Mouse (Mus musculus) limb, embryonic 14.5 days (tissue): ENCODE results near the gene Phip. TPM values are rescaled to one million over a fixed set of nuclear protein-coding genes. Genes with fewer than 3 reads are reported as not detected.

ENCODE experiments used
- ATAC-seq: fragments of 200-750 bp; cut with Nextera tagmentation; 2 replicates; pipeline ENCODE4 v1.8.0; 2017; ENCODE audit warnings: low read depth, moderate number of reproducible peaks, moderate TSS enrichment; ENCODE audit not compliant: low FRiP score
- DNase-seq: peaks from one replicate; pipeline ENCODE4 v3.0.0-alpha.2; 2015; ENCODE audit warnings: low spot score
- H3K27ac ChIP-seq: fragments of 300-500 bp; sonication (generic); replicated peaks from 2 replicates; pipeline ENCODE4 v1.5.1; 2014; ENCODE audit warnings: low read depth, mild to moderate bottlenecking, low read length, moderate library complexity, mixed read lengths
- H3K27me3 ChIP-seq: fragments of 300-500 bp; sonication (generic); 2 replicates; pipeline ENCODE4 v1.6.1; 2014; ENCODE audit warnings: low read length, mixed read lengths; ENCODE audit not compliant: control insufficient read depth, insufficient read depth
- H3K36me3 ChIP-seq: fragments of 300-500 bp; sonication (generic); 2 replicates; pipeline ENCODE4 v1.6.1; 2014; ENCODE audit warnings: mild to moderate bottlenecking, low read length, moderate library complexity, mixed read lengths; ENCODE audit not compliant: control insufficient read depth, insufficient read depth
- H3K4me1 ChIP-seq: fragments of 300-500 bp; sonication (generic); 2 replicates; pipeline ENCODE4 v1.6.1; 2014; ENCODE audit warnings: antibody characterized with exemption, low read length, mixed read lengths; ENCODE audit not compliant: control insufficient read depth, insufficient read depth
- H3K4me2 ChIP-seq: fragments of 300-500 bp; sonication (generic); replicated peaks from 2 replicates; pipeline ENCODE4 v1.6.1; 2014; ENCODE audit warnings: low read depth, mild to moderate bottlenecking, low read length, moderate library complexity; ENCODE audit not compliant: severe bottlenecking
- H3K4me3 ChIP-seq: fragments of 300-500 bp; sonication (generic); replicated peaks from 2 replicates; pipeline ENCODE4 v1.5.1; 2014; ENCODE audit warnings: low read length
- H3K9ac ChIP-seq: fragments of 300-500 bp; sonication (generic); 2 replicates; pipeline ENCODE4 v1.6.1; 2014; ENCODE audit warnings: mild to moderate bottlenecking, low read depth, low read length, moderate library complexity; ENCODE audit not compliant: severe bottlenecking
- H3K9me3 ChIP-seq: fragments of 300-500 bp; sonication (generic); 2 replicates; pipeline ENCODE4 v1.6.1; 2016; ENCODE audit warnings: low read length; ENCODE audit not compliant: control insufficient read depth
- POLR2A ChIP-seq: fragments of 200-500 bp; IDR thresholded peaks from 2 replicates; pipeline ENCODE4 v1.8.0; 2012; ENCODE audit warnings: inconsistent platforms, mild to moderate bottlenecking, moderate library complexity, borderline replicate concordance; ENCODE audit not compliant: insufficient read depth, insufficient read length; ENCODE audit errors: extremely low read depth
- WGBS: fragments of 180-500 bp; shearing (Covaris S2); extraction: QIAGEN DNeasy Blood & Tissue Kit; methylation state at CpG from one replicate; pipeline ENCODE4 v1.1.7; 2014; 5-methylcytosine and 5-hydroxymethylcytosine counted together
- polyA plus RNA-seq, 2 experiments: library from polyadenylated mRNA; depleted of rRNA in 1 of 2; stranded (reverse) in 1 of 2; unstranded in 1 of 2; fragments of >200 nt; fragmentation: Nextera tagmentation in 1 of 2; extraction: Ambion mirVana in 1 of 2; gene quantifications; 2 replicates each; pipeline versions ENCODE4 v1.2.1 to v1.2.3; 2012 to 2014

Gene Phip
- polyA plus RNA-seq, 2 experiments = 16.9 to 84.1 TPM

- Histone ChIP-seq H3K9ac (no peak overlapping the region), H3K36me3 (peaks cover 43% of the 10 kb centered on the region), H3K9me3 (no peaks in the 10 kb centered on the region), H3K27me3 (no peaks in the 10 kb centered on the region), H3K4me2 (no peak overlapping the region), H3K4me1 (no peaks in the 10 kb centered on the region), H3K27ac (no peak overlapping the region), H3K4me3 (no peak overlapping the region)
- DNase-seq (peak; percentile 13), ATAC-seq (no peak)
- WGBS = 62% methylated on average over 4 of the region's 4 CpGs
- no peak for TF ChIP-seq POLR2A
Measured at GRCm38 (mm10) chr9:82955267-82955666, 20.0 kb downstream of the Phip start.

GRCm38 (mm10) chr9:82952330-82952729 lies 23.0 kb downstream of the Phip start:
- no peak overlapping the region for H3K9ac ChIP-seq
- H3K36me3 ChIP-seq = peaks cover 25% of the 10 kb centered on the region
- H3K4me2 ChIP-seq = no peak overlapping the region
- no peak overlapping the region for H3K4me3 ChIP-seq
- no peak for ATAC-seq
- H3K27me3 ChIP-seq = no peaks in the 10 kb centered on the region
- H3K27ac ChIP-seq = no peak overlapping the region
- H3K9me3 ChIP-seq = no peaks in the 10 kb centered on the region
- DNase-seq = no peak
- no peaks in the 10 kb centered on the region for H3K4me1 ChIP-seq
- no peak for TF ChIP-seq POLR2A

- peaks cover 18% of the 10 kb centered on the region for H3K36me3 ChIP-seq
- H3K4me1 ChIP-seq = no peaks in the 10 kb centered on the region
- H3K4me3 ChIP-seq = no peak overlapping the region
- TF ChIP-seq POLR2A = no peak
- H3K4me2 ChIP-seq = no peak overlapping the region
- DNase-seq (no peak), ATAC-seq (no peak)
- H3K27me3 ChIP-seq = no peaks in the 10 kb centered on the region
- 85% methylated on average over 2 of the region's 2 CpGs for WGBS
- H3K27ac ChIP-seq = no peak overlapping the region
- H3K9ac ChIP-seq = no peak overlapping the region
- no peaks in the 10 kb centered on the region for H3K9me3 ChIP-seq
Measured at GRCm38 (mm10) chr9:82951435-82952004, 23.8 kb downstream of the Phip start.

- no peak for TF ChIP-seq POLR2A
- Histone ChIP-seq H3K4me3 (no peak overlapping the region), H3K4me1 (no peaks in the 10 kb centered on the region), H3K36me3 (peaks cover 64% of the 10 kb centered on the region), H3K27me3 (no peaks in the 10 kb centered on the region), H3K9ac (no peak overlapping the region), H3K4me2 (no peak overlapping the region), H3K27ac (no peak overlapping the region), H3K9me3 (no peaks in the 10 kb centered on the region)
- 87% methylated on average over 7 of the region's 7 CpGs for WGBS
- ATAC-seq = no peak
- no peak for DNase-seq
Measured at GRCm38 (mm10) chr9:82907246-82907645, 68.1 kb downstream of the Phip start.

GRCm38 (mm10) chr9:82888645-82889044 lies 86.7 kb downstream of the Phip start:
- Histone ChIP-seq H3K9ac (no peak overlapping the region), H3K36me3 (peaks cover 60% of the 10 kb centered on the region), H3K4me3 (no peak overlapping the region), H3K27me3 (no peaks in the 10 kb centered on the region), H3K27ac (no peak overlapping the region), H3K4me2 (no peak overlapping the region), H3K9me3 (no peaks in the 10 kb centered on the region), H3K4me1 (no peaks in the 10 kb centered on the region)
- no peak for ATAC-seq
- no peak for TF ChIP-seq POLR2A
- no peak for DNase-seq

GRCm38 (mm10) chr9:82884177-82884576 lies 91.1 kb downstream of the Phip start:
- Histone ChIP-seq H3K4me3 (no peak overlapping the region), H3K4me1 (no peaks in the 10 kb centered on the region), H3K36me3 (peaks cover 68% of the 10 kb centered on the region), H3K9me3 (no peaks in the 10 kb centered on the region), H3K27me3 (no peaks in the 10 kb centered on the region), H3K9ac (no peak overlapping the region), H3K27ac (no peak overlapping the region), H3K4me2 (no peak overlapping the region)
- DNase-seq (no peak), ATAC-seq (no peak)
- TF ChIP-seq POLR2A = no peak
